Mouse (Mus musculus): ENCODE measurements around the gene Hivep2. TPM values are rescaled to one million over a fixed set of nuclear protein-coding genes. Genes with fewer than 3 reads are reported as not detected.
A peak's percentile ranks its signal among the peaks of the same experiment; 100 is the strongest.

Hivep2 gene
- polyA plus RNA-seq, 1 experiment: 6.3 TPM

DNA sequence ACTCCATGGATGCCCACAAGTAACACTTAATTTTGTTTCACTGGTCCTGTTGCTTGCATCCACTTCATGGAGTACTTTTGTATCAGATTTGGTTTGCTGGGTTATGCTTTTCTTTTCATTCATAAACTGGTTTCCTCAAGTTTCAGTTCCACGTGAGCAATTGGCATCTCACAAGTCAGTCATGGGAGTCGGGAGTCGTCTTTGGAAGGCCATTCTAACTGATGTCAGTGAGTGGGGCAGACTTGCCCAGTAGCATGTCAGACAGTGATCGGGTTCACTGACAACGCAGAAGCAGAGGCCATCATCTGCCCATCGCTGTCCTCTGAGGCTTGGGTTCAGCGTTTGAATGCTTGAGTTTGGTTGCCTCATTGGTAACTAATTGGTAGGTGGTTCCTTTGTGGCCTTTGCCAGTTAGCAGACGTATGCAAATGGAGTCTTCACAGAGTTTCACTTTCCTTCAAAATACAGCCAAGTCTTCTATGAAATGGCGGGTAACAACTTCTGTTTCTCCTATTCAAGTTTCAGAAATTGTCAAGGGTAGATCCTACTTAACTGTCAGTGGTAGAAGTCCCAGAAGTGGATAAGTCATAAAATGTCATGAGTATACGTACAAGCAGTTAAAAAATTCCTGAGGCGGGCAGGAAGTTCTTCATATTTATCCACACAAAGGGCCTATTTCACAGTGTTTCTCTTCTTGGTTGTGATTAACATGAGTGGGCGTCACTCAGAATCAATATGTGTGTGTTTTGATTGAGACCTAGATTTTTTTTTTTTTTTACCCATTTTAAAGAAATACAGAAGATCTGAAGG, 76.9 kb downstream of the Hivep2 start:
- peaks cover 7% of the 10 kb centered on the region for H3K4me1 ChIP-seq (ENCODE audit: control insufficient read depth, insufficient read depth, low read length)
- no peak overlapping the region for H3K4me3 ChIP-seq (replicated peaks; ENCODE audit: control insufficient read depth, low read depth, low read length)
- TF ChIP-seq CTCF (IDR thresholded peaks at IDR 0.05; ENCODE audit: control insufficient read depth, insufficient read depth, low read length) (no peak), POLR2A (IDR thresholded peaks at IDR 0.05; ENCODE audit: borderline replicate concordance, control insufficient read depth, low read depth, low read length) (no peak)
- WGBS: 68% methylated on average over 12 of the region's 12 CpGs
- H3K27ac ChIP-seq (ENCODE audit: control insufficient read depth, insufficient read depth, low read depth, low read length, poor library complexity): peak overlapping the region; percentile 64

DNA sequence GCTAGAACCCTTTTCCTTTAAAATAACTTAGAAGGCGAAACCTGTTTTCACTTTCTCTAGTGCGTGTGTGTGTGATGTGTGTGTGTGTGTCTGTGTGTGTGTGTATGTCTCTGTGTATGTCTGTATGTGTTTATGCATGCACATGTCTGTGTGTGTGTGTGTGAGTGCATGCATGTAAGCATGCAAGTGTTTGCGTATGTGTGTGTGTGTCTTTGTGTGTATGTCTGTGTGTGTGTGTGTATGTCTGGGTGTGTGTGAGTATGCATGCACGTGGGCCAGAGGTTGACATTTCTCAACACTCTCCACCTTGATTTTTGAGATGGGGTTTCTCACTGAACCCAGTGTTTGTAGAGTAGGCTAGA, 77.5 kb downstream of the Hivep2 start:
- 81% methylated on average over 4 of the region's 4 CpGs for WGBS
- no peak overlapping the region for H3K4me3 ChIP-seq (replicated peaks; ENCODE audit: control insufficient read depth, low read depth, low read length)
- TF ChIP-seq POLR2A (IDR thresholded peaks at IDR 0.05; ENCODE audit: borderline replicate concordance, control insufficient read depth, low read depth, low read length): no peak
- TF ChIP-seq CTCF (IDR thresholded peaks at IDR 0.05; ENCODE audit: control insufficient read depth, insufficient read depth, low read length): no peak
- H3K4me1 ChIP-seq (ENCODE audit: control insufficient read depth, insufficient read depth, low read length): peaks cover 7% of the 10 kb centered on the region
- H3K27ac ChIP-seq (ENCODE audit: control insufficient read depth, insufficient read depth, low read depth, low read length, poor library complexity): peak overlapping the region; percentile 54; the same call in 1 of the 2 replicates

DNA sequence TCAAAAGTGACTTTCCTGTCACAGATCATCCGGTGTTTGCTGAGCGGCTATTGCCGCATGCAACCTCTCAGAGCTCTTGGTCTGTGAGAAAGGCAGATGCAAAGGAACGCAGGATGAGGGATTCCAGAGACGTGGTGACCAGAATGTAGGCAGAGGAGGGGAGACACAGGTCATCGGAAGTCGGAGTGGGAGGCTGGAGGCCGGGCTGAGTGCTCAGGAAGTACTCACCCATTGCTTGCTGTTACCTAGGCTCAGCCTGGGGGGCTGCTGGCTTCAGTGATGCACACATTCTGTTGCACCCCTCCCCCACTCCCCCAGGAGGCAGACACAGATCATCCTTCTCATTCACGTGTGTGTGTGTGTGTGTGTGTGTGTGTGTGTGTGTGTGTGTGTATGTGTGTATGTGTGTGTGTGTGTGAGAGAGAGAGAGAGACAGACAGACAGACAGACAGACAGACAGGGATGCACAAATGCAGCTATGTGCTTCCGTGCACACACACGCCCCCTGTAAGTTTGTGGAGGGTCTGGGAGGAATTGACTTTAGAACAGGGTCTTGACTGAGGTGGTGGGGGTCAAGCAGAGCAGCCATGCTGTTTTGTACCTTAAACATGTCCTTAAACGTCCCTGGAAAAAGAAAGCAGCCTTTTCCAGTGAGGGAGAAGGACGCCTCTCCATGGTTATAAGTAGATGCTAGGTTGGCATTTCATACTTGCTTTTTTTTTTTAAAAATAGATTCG, 78.3 kb downstream of the Hivep2 start:
- 74% methylated on average over 14 of the region's 14 CpGs for WGBS
- Histone ChIP-seq H3K4me3 (replicated peaks; ENCODE audit: control insufficient read depth, low read depth, low read length) (no peak overlapping the region), H3K27ac (ENCODE audit: control insufficient read depth, insufficient read depth, low read depth, low read length, poor library complexity) (peak overlapping the region; percentile 71), H3K4me1 (ENCODE audit: control insufficient read depth, insufficient read depth, low read length) (peaks cover 7% of the 10 kb centered on the region)
- TF ChIP-seq POLR2A (IDR thresholded peaks at IDR 0.05; ENCODE audit: borderline replicate concordance, control insufficient read depth, low read depth, low read length) (no peak), CTCF (IDR thresholded peaks at IDR 0.05; ENCODE audit: control insufficient read depth, insufficient read depth, low read length) (no peak)

DNA sequence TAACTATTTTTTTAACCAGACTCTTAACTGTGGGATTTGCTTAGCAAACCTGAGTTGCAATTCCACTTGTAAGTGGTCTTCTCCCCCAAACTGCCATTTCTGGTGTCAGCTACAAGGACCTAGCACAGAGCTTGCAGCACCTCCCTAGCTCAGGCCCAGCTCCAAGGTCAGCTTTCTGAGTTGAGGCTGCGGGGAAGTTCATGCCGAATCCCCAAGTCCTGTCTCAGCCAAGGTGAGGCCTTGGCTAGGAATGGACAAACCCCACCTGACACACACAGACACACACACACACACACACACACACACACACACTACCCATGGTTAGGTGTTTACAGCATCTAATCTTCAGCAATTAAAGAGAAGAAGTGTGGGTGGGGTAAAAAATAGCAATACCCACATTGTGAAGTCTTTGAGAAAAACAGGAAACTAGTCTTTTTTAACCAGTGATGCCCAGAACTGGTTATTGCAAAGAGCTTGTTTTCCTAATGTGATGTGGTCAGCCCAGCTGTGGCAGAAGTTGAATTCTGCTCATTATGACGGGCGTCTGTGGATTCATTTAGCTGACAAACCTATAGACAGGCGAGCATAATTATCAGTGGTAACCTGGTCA, 79.0 kb downstream of the Hivep2 start:
- peaks cover 7% of the 10 kb centered on the region for H3K4me1 ChIP-seq (ENCODE audit: control insufficient read depth, insufficient read depth, low read length)

DNA sequence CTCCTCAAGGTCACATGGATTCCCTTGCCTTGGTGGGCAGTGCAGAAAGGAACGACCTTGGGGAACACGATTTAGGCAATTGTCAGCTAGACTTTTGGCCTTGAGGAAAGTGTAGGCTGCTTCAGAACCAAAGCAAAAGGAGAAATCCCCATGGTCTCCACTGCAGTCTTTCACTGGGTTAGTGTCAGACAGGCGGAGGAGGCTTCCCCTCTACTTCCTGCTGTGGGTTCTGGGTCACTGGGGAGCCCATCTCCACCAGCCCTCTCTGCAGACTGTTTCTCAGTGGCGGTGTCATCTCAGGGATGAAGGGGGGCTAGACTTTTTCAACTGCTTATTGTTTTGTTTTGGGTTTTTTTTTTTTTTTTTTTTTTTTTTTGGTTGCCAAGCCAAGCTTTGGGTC, 79.9 kb downstream of the Hivep2 start:
- peak overlapping the region; percentile 17 for H3K27ac ChIP-seq (ENCODE audit: control insufficient read depth, insufficient read depth, low read depth, low read length, poor library complexity)
- TF ChIP-seq POLR2A (IDR thresholded peaks at IDR 0.05; ENCODE audit: borderline replicate concordance, control insufficient read depth, low read depth, low read length) (no peak), CTCF (IDR thresholded peaks at IDR 0.05; ENCODE audit: control insufficient read depth, insufficient read depth, low read length) (no peak)
- H3K4me1 ChIP-seq (ENCODE audit: control insufficient read depth, insufficient read depth, low read length): peaks cover 7% of the 10 kb centered on the region
- WGBS: 6% methylated on average over 4 of the region's 4 CpGs
- H3K4me3 ChIP-seq (replicated peaks; ENCODE audit: control insufficient read depth, low read depth, low read length): no peak overlapping the region

More for the DNA sequence above, 79.0 kb downstream of the Hivep2 start:
- Histone ChIP-seq H3K27ac (ENCODE audit: control insufficient read depth, insufficient read depth, low read depth, low read length, poor library complexity) (peak overlapping the region; percentile 81), H3K4me3 (replicated peaks; ENCODE audit: control insufficient read depth, low read depth, low read length) (no peak overlapping the region)
- 35% methylated on average over 5 of the region's 5 CpGs for WGBS
- TF ChIP-seq CTCF (IDR thresholded peaks at IDR 0.05; ENCODE audit: control insufficient read depth, insufficient read depth, low read length): no peak
- no peak for TF ChIP-seq POLR2A (IDR thresholded peaks at IDR 0.05; ENCODE audit: borderline replicate concordance, control insufficient read depth, low read depth, low read length)

DNA sequence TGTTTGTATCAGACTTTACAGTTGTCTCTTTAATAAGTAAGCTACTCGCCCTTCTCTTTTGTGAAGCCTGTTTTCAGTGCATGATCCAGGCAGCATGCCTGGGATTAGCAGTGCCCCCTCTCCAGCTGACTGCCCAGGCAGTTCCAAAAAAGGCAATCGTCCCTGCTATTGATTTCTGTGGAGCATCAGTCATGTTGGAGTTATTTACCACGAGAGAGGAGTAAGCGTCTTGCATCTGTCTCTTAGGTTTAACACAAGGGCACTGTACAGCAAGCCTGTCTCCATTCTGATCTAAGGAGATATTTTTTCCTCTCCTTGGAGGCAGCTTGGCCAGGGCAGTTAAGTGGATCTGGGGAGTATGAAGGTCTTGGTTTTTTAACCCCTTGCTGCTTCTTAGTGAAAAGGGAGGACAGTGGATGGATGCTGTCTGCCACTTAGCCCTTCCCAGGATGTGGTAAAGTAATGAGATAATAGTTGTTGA, 80.3 kb downstream of the Hivep2 start:
- Histone ChIP-seq H3K4me1 (ENCODE audit: control insufficient read depth, insufficient read depth, low read length) (peaks cover 7% of the 10 kb centered on the region), H3K4me3 (replicated peaks; ENCODE audit: control insufficient read depth, low read depth, low read length) (no peak overlapping the region), H3K27ac (ENCODE audit: control insufficient read depth, insufficient read depth, low read depth, low read length, poor library complexity) (peak overlapping the region; percentile 72; the same call in 1 of the 2 replicates)
- 37% methylated on average over 4 of the region's 4 CpGs for WGBS
- TF ChIP-seq CTCF (IDR thresholded peaks at IDR 0.05; ENCODE audit: control insufficient read depth, insufficient read depth, low read length): no peak
- no peak for TF ChIP-seq POLR2A (IDR thresholded peaks at IDR 0.05; ENCODE audit: borderline replicate concordance, control insufficient read depth, low read depth, low read length)

DNA sequence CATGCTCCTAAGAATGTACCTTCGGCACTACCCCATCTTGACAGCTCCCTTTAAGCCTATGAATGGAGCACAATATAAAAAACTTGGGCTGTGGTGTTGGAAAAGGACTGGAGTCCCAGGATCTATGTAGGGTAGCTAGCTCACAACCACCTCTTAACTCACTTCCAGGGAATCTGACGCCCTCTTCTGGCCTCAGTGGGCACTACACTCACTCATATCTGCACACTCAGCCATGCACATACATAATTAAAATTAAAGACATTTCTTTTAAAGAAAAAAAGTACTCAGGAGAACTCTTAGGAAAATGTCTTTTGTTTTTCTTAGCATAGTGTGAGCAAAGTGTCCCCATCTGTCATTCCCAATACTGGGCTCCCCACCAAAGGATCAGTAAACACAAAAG, 81.1 kb downstream of the Hivep2 start:
- 61% methylated on average over 2 of the region's 2 CpGs for WGBS
- Histone ChIP-seq H3K4me3 (replicated peaks; ENCODE audit: control insufficient read depth, low read depth, low read length) (no peak overlapping the region), H3K4me1 (ENCODE audit: control insufficient read depth, insufficient read depth, low read length) (peaks cover 7% of the 10 kb centered on the region), H3K27ac (ENCODE audit: control insufficient read depth, insufficient read depth, low read depth, low read length, poor library complexity) (no peak overlapping the region)
- TF ChIP-seq POLR2A (IDR thresholded peaks at IDR 0.05; ENCODE audit: borderline replicate concordance, control insufficient read depth, low read depth, low read length) (no peak), CTCF (IDR thresholded peaks at IDR 0.05; ENCODE audit: control insufficient read depth, insufficient read depth, low read length) (peak; percentile 30; the same call in 1 of the 2 replicates)

DNA sequence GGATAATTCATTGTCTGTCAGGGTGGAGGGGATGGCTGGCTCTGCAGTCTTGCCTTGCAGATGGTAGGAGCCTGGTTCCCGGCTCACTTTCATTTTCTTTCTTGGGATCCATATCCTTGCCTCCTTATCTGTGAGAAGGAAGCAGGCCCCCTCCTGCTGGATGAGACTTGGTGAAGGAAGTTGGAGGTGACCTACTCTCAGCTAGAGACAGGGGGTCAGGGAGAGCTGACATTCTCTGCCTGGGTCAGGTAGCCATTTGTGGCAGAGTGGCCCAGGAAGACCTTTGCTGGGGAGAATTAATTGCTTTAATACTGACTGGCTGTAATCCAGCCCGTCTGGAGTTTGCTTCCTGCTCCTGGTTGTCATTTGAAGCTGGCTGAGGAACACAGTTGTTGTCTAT, 81.8 kb downstream of the Hivep2 start:
- WGBS: 69% methylated on average over 2 of the region's 2 CpGs
- H3K4me3 ChIP-seq (replicated peaks; ENCODE audit: control insufficient read depth, low read depth, low read length): no peak overlapping the region
- TF ChIP-seq POLR2A (IDR thresholded peaks at IDR 0.05; ENCODE audit: borderline replicate concordance, control insufficient read depth, low read depth, low read length): no peak
- H3K27ac ChIP-seq (ENCODE audit: control insufficient read depth, insufficient read depth, low read depth, low read length, poor library complexity): no peak overlapping the region
- peaks cover 7% of the 10 kb centered on the region for H3K4me1 ChIP-seq (ENCODE audit: control insufficient read depth, insufficient read depth, low read length)
